Mouse (Mus musculus) lung, postnatal 0 days (tissue): ENCODE measurements around the gene D5Ertd579e.

Experiments
- CTCF ChIP-seq: IDR thresholded peaks from 2 replicates; pipeline ENCODE4 v1.5.1; 2016; ENCODE audit warnings: antibody characterized with exemption, mild to moderate bottlenecking
- EP300 ChIP-seq: IDR thresholded peaks from 2 replicates; pipeline ENCODE4 v1.6.1; 2016; ENCODE audit warnings: antibody characterized with exemption, mild to moderate bottlenecking, control low read depth

- no peak for TF ChIP-seq EP300
- no peak for TF ChIP-seq CTCF
These were observed 127.7 kb downstream of the D5Ertd579e start for GRCm38 (mm10) chr5:36568118-36568517.
